Mouse (Mus musculus) lung, adult 18-20 months (tissue): ENCODE data around the gene Pitpnc1.

ENCODE experiments used
- DNase-seq, 2 experiments: peaks; one replicate each; pipeline ENCODE4 v3.0.0; 2022; ENCODE audit warnings: mixed read lengths in 2 of 2

Gene Pitpnc1

GRCm38 (mm10) chr11:107223667-107224214 lies 246.8 kb downstream of the Pitpnc1 start:
- DNase-seq = no peak

- DNase-seq = no peak
Observed at GRCm38 (mm10) chr11:107223169-107223561, 247.3 kb downstream of the Pitpnc1 start.

- DNase-seq = no peak
Observed at GRCm38 (mm10) chr11:107222531-107223168, 247.8 kb downstream of the Pitpnc1 start.

- no peak for DNase-seq
Observed at GRCm38 (mm10) chr11:107215111-107215510, 255.4 kb downstream of the Pitpnc1 start.

GRCm38 (mm10) chr11:107213745-107214144 lies 256.8 kb downstream of the Pitpnc1 start:
- DNase-seq = no peak

- DNase-seq = no peak
Observed at GRCm38 (mm10) chr11:107209818-107210217, 260.7 kb downstream of the Pitpnc1 start.

GRCm38 (mm10) chr11:107201773-107202172 lies 268.7 kb downstream of the Pitpnc1 start:
- no peak for DNase-seq

GRCm38 (mm10) chr11:107199281-107199680 lies 271.2 kb downstream of the Pitpnc1 start:
- DNase-seq = no peak

- no peak for DNase-seq
Observed at GRCm38 (mm10) chr11:107195334-107195733, 275.2 kb downstream of the Pitpnc1 start.

GRCm38 (mm10) chr11:107190376-107190775 lies 280.1 kb downstream of the Pitpnc1 start:
- DNase-seq = peak in 1 of 2 experiments; percentile 7

- DNase-seq = peak; percentile 98
Observed at GRCm38 (mm10) chr11:107188565-107189552, 281.6 kb downstream of the Pitpnc1 start, which contains the start of gene Nol11. Gene Nol11 (minus strand): TSS chr11:107189381.

- DNase-seq = no peak
Observed at GRCm38 (mm10) chr11:107183777-107184176, 286.7 kb downstream of the Pitpnc1 start.

GRCm38 (mm10) chr11:107161215-107161614 lies 309.3 kb downstream of the Pitpnc1 start:
- DNase-seq = no peak

GRCm38 (mm10) chr11:107159034-107159433 lies 311.5 kb downstream of the Pitpnc1 start:
- no peak for DNase-seq
